8 mouse cellular contexts compared by ENCODE assay signal in genomic region chr9:110624361-110625166, GRCm38 (mm10). TPM values are rescaled to one million over a fixed set of nuclear protein-coding genes. Genes with fewer than 3 reads are reported as not detected.
A peak's percentile ranks its signal among the peaks of the same experiment; 100 is the strongest.
DNase-seq lines count a peak whose midpoint lies in the region; ATAC-seq and TF ChIP-seq lines count a peak whose summit lies in the region.

Nradd (minus strand) TSS chr9:110624452.

- peak within 1 kb of the TSS; percentile 46 for H3K9ac ChIP-seq in CH12.LX (ENCODE audit: insufficient read depth, low read depth)
- H3K9ac ChIP-seq in heart, embryonic 12.5 days, result peak within 1 kb of the TSS; percentile 75
- peak within 1 kb of the TSS; percentile 73 for H3K9ac ChIP-seq in kidney, embryonic 16.5 days (replicated peaks; ENCODE audit: low read length)
- H3K9ac ChIP-seq in limb, embryonic 15.5 days, result peak within 1 kb of the TSS; percentile 47
- H3K9ac ChIP-seq in midbrain, postnatal 0 days (replicated peaks; ENCODE audit: low read length, poor library complexity, severe bottlenecking), result peak within 1 kb of the TSS; percentile 50
- H3K9ac ChIP-seq in stomach, embryonic 14.5 days (replicated peaks; ENCODE audit: low read depth, low read length), result peak within 1 kb of the TSS; percentile 65

- peak within 1 kb of the TSS; percentile 24; the same call in 1 of the 2 replicates for H3K4me2 ChIP-seq in CH12.LX (ENCODE audit: insufficient read depth, low read depth, poor library complexity, severe bottlenecking)
- peak within 1 kb of the TSS; percentile 88 for H3K4me2 ChIP-seq in heart, embryonic 12.5 days
- peak within 1 kb of the TSS; percentile 87 for H3K4me2 ChIP-seq in kidney, embryonic 16.5 days (replicated peaks; ENCODE audit: low read depth, low read length)
- peak within 1 kb of the TSS; percentile 81 for H3K4me2 ChIP-seq in limb, embryonic 15.5 days
- H3K4me2 ChIP-seq in midbrain, postnatal 0 days (ENCODE audit: low read depth, low read length, poor library complexity, severe bottlenecking), result peak within 1 kb of the TSS; percentile 67
- H3K4me2 ChIP-seq in stomach, embryonic 14.5 days (replicated peaks; ENCODE audit: low read depth, low read length), result peak within 1 kb of the TSS; percentile 99

- H3K4me3 ChIP-seq in CH12.LX (replicated peaks in 1 of 3; ENCODE audit: low read depth in 2 of 3, low read length in 2 of 3, poor library complexity in 1 of 3), result peak within 1 kb of the TSS; percentile 54 to 57 (median 56)
- peak within 1 kb of the TSS; percentile 56 for H3K4me3 ChIP-seq in heart, embryonic 12.5 days
- H3K4me3 ChIP-seq in kidney, embryonic 16.5 days (ENCODE audit: low read length), result peak within 1 kb of the TSS; percentile 56
- peak within 1 kb of the TSS; percentile 45 for H3K4me3 ChIP-seq in limb, embryonic 15.5 days
- peak within 1 kb of the TSS; percentile 38 for H3K4me3 ChIP-seq in midbrain, postnatal 0 days (ENCODE audit: low read depth, low read length)
- H3K4me3 ChIP-seq in stomach, embryonic 14.5 days (ENCODE audit: low read depth, low read length), result peak within 1 kb of the TSS; percentile 61

- under 1% methylated on average over 41 of the region's 41 CpGs for WGBS in heart, embryonic 12.5 days
- WGBS in kidney, embryonic 16.5 days, result under 1% methylated on average over 41 of the region's 41 CpGs
- under 1% methylated on average over 41 of the region's 41 CpGs for WGBS in limb, embryonic 15.5 days
- under 1% methylated on average over 41 of the region's 41 CpGs for WGBS in midbrain, postnatal 0 days
- under 1% methylated on average over 41 of the region's 41 CpGs for WGBS in stomach, embryonic 14.5 days

- peaks cover 4 to 23% of the 10 kb centered on the region in 2 experiments; a peak in 2 of 4 replicates for H3K4me1 ChIP-seq in CH12.LX (ENCODE audit: control insufficient read depth in 1 of 2, insufficient read depth in 2 of 2)
- H3K4me1 ChIP-seq in heart, embryonic 12.5 days (replicated peaks), result peaks cover 18% of the 10 kb centered on the region
- peaks cover 21% of the 10 kb centered on the region for H3K4me1 ChIP-seq in kidney, embryonic 16.5 days (ENCODE audit: insufficient read depth, low read length)
- H3K4me1 ChIP-seq in limb, embryonic 15.5 days, result peaks cover 38% of the 10 kb centered on the region
- peaks cover 5% of the 10 kb centered on the region for H3K4me1 ChIP-seq in midbrain, postnatal 0 days (ENCODE audit: insufficient read depth, low read length)
- peaks cover 9% of the 10 kb centered on the region; the same call in 1 of the 2 replicates for H3K4me1 ChIP-seq in stomach, embryonic 14.5 days (ENCODE audit: control insufficient read depth, insufficient read depth, low read length)

- ATAC-seq in heart, embryonic 12.5 days (ENCODE audit: insufficient number of reproducible peaks, low FRiP score), result peak; percentile 93
- ATAC-seq in kidney, embryonic 16.5 days (ENCODE audit: low FRiP score, low TSS enrichment), result peak; percentile 94
- ATAC-seq in limb, embryonic 15.5 days (ENCODE audit: insufficient number of reproducible peaks, low FRiP score, low TSS enrichment, low read depth), result peak; percentile 88
- peak; percentile 93 for ATAC-seq in midbrain, postnatal 0 days (ENCODE audit: low FRiP score)
- peak; percentile 89 for ATAC-seq in stomach, embryonic 14.5 days (ENCODE audit: insufficient number of reproducible peaks, insufficient read depth, low FRiP score, low read depth)

- no peak for TF ChIP-seq CTCF in CH12.LX (conservative IDR thresholded peaks at IDR 0.05 in 1 of 2, IDR thresholded peaks at IDR 0.05 in 1 of 2; ENCODE audit: low read depth in 2 of 2, low read length in 2 of 2)
- no peak for TF ChIP-seq CTCF in midbrain, postnatal 0 days (IDR thresholded peaks at IDR 0.05)

- in situ Hi-C loops in CH12.LX (cut with MboI; ENCODE audit: low pct_ligation_motif_present, low pct_unique_long_range_greater_than_20kb, low sequenced_read_pairs), result loop anchor here (5.0 kb wide), 1 partner anchor 212 kb away; no protein-coding TSS in a partner anchor

- DNase-seq in CH12.LX (ENCODE audit: extremely low read depth), result peak; percentile 93
- DNase-seq in c-Kit-positive CD71-negative TER-119-negative erythroid progenitor cells, embryonic 14.5 days (ENCODE audit: low read depth), result peak; percentile 81
- peak; percentile 73 for DNase-seq in fibroblast of lung, adult 2 months (ENCODE audit: low read depth)
- peak; percentile 94 for DNase-seq in midbrain, postnatal 0 days (ENCODE audit: low spot score)

- no peaks in the 10 kb centered on the region for H3K9me3 ChIP-seq in CH12.LX (replicated peaks; ENCODE audit: low read length)
- no peaks in the 10 kb centered on the region for H3K9me3 ChIP-seq in heart, embryonic 12.5 days (replicated peaks)
- no peaks in the 10 kb centered on the region for H3K9me3 ChIP-seq in kidney, embryonic 16.5 days (ENCODE audit: low read length)
- H3K9me3 ChIP-seq in limb, embryonic 15.5 days, result no peaks in the 10 kb centered on the region
- H3K9me3 ChIP-seq in midbrain, postnatal 0 days (ENCODE audit: low read length), result no peaks in the 10 kb centered on the region
- H3K9me3 ChIP-seq in stomach, embryonic 14.5 days (ENCODE audit: control insufficient read depth, low read depth, low read length), result no peaks in the 10 kb centered on the region

- peak within 1 kb of the TSS; percentile 43; the same call in 1 of the 2 replicates for H3K27ac ChIP-seq in CH12.LX (ENCODE audit: insufficient read depth, low read depth)
- H3K27ac ChIP-seq in heart, embryonic 12.5 days (ENCODE audit: poor library complexity, severe bottlenecking), result peak within 1 kb of the TSS; percentile 76
- peak within 1 kb of the TSS; percentile 93 for H3K27ac ChIP-seq in kidney, embryonic 16.5 days (ENCODE audit: low read length)
- peak within 1 kb of the TSS; percentile 87 for H3K27ac ChIP-seq in limb, embryonic 15.5 days
- peak within 1 kb of the TSS; percentile 74 for H3K27ac ChIP-seq in midbrain, postnatal 0 days (ENCODE audit: low read depth, low read length)
- peak within 1 kb of the TSS; percentile 86 for H3K27ac ChIP-seq in stomach, embryonic 14.5 days (ENCODE audit: low read length)

- 0 out of 2 replicates have a peak, but pooled peaks have one; percentile 16 for TF ChIP-seq EP300 in CH12.LX (IDR thresholded peaks at IDR 0.05; ENCODE audit: low read length)

- no peaks in the 10 kb centered on the region for H3K79me2 ChIP-seq in CH12.LX (replicated peaks; ENCODE audit: control insufficient read depth, extremely low read depth, insufficient read depth, poor library complexity, severe bottlenecking)

- H3K36me3 ChIP-seq in CH12.LX (replicated peaks in 1 of 2; ENCODE audit: control insufficient read depth in 1 of 2, insufficient read depth in 1 of 2, low read length in 1 of 2), result peaks cover 65 to 83% of the 10 kb centered on the region in 2 experiments
- H3K36me3 ChIP-seq in heart, embryonic 12.5 days, result peaks cover 31% of the 10 kb centered on the region
- peaks cover 26% of the 10 kb centered on the region for H3K36me3 ChIP-seq in kidney, embryonic 16.5 days (ENCODE audit: insufficient read depth, low read length)
- H3K36me3 ChIP-seq in limb, embryonic 15.5 days, result peaks cover 28% of the 10 kb centered on the region
- peaks cover 38% of the 10 kb centered on the region for H3K36me3 ChIP-seq in midbrain, postnatal 0 days (ENCODE audit: insufficient read depth, low read length)
- H3K36me3 ChIP-seq in stomach, embryonic 14.5 days (ENCODE audit: control insufficient read depth, insufficient read depth, low read length), result peaks cover 17% of the 10 kb centered on the region

- dilution Hi-C loops in CH12.LX (cut with MboI; ENCODE audit: extremely low pct_ligation_motif_present, extremely low pct_unique_long_range_greater_than_20kb, low sequenced_read_pairs), result no loop called here

- no peak for TF ChIP-seq RAD21 in CH12.LX (IDR thresholded peaks at IDR 0.05; ENCODE audit: low read depth, low read length)

- H3K27me3 ChIP-seq in CH12.LX (replicated peaks), result no peaks in the 10 kb centered on the region
- peaks cover 13% of the 10 kb centered on the region; the same call in 1 of the 2 replicates for H3K27me3 ChIP-seq in heart, embryonic 12.5 days (replicated peaks)
- no peaks in the 10 kb centered on the region for H3K27me3 ChIP-seq in kidney, embryonic 16.5 days (ENCODE audit: insufficient read depth, low read length)
- H3K27me3 ChIP-seq in limb, embryonic 15.5 days, result no peaks in the 10 kb centered on the region
- no peaks in the 10 kb centered on the region for H3K27me3 ChIP-seq in midbrain, postnatal 0 days (ENCODE audit: insufficient read depth, low read length)
- no peaks in the 10 kb centered on the region for H3K27me3 ChIP-seq in stomach, embryonic 14.5 days (ENCODE audit: control insufficient read depth, insufficient read depth, low read length)

- TF ChIP-seq POLR2A in CH12.LX (IDR thresholded peaks at IDR 0.05; ENCODE audit: low read depth, low read length), result peak; percentile 70

TF ChIP-seq in CH12.LX, 34 proteins besides CTCF, POLR2A, EP300 and RAD21 (continues in another document):
- TF ChIP-seq ZNF384 (IDR thresholded peaks at IDR 0.05; ENCODE audit: low read depth, low read length) (no peak), CHD1 (IDR thresholded peaks at IDR 0.05; ENCODE audit: low read depth, low read length) (no peak; the same call in 1 of the 2 replicates), ETS1 (conservative IDR thresholded peaks at IDR 0.05; ENCODE audit: low read depth, low read length) (no peak), SIN3A (IDR thresholded peaks at IDR 0.05; ENCODE audit: low read length) (peak; percentile 57), IRF4 (IDR thresholded peaks at IDR 0.05; ENCODE audit: low read depth, low read length) (no peak), MEF2A (IDR thresholded peaks at IDR 0.05; ENCODE audit: borderline replicate concordance, low read depth, low read length) (peak; percentile 21; the same call in 1 of the 2 replicates), KAT2A (IDR thresholded peaks at IDR 0.05; ENCODE audit: insufficient replicate concordance, low read length) (0 out of 2 replicates have a peak, but pooled peaks have one; percentile 17), ZMIZ1 (IDR thresholded peaks at IDR 0.05; ENCODE audit: low read depth, low read length) (peak; percentile 47; the same call in 1 of the 2 replicates), CHD2 (IDR thresholded peaks at IDR 0.05; ENCODE audit: low read length) (no peak; the same call in none of the 2 replicates), MXI1 (IDR thresholded peaks at IDR 0.05; ENCODE audit: low read depth, low read length) (peak; percentile 87), E2F4 (IDR thresholded peaks at IDR 0.05; ENCODE audit: insufficient replicate concordance, low read depth, low read length) (no peak)

RNA-seq across cellular contexts. Expression of gene Nradd, which starts in this region (rescaled TPM):
- total RNA-seq in CH12.LX (2012; rRNA removed) (8.9 TPM in 2 replicates), CH12.LX (2014; rRNA removed) (17.7 and 18.4 TPM in 2 replicates)
- polyA plus RNA-seq in CH12.LX (2012; ENCODE audit: insufficient read length, low read depth), result 15.0 and 15.8 TPM in 2 replicates
- 22.9 and 26.0 TPM in 2 replicates for polyA plus RNA-seq in heart, embryonic 12.5 days (2016; fragmentation: Nextera tagmentation; extraction: Ambion mirVana)
- polyA plus RNA-seq in kidney, embryonic 16.5 days (2015; fragmentation: Nextera tagmentation; extraction: Ambion mirVana), result 60.0 and 61.4 TPM in 2 replicates
- 43.5 and 46.4 TPM in 2 replicates for polyA plus RNA-seq in limb, embryonic 15.5 days (2015; fragmentation: Nextera tagmentation; extraction: Ambion mirVana)
- 20.9 and 23.2 TPM in 2 replicates for total RNA-seq in midbrain, postnatal 0 days (2014; rRNA removed)
- polyA plus RNA-seq in midbrain, postnatal 0 days (2015; fragmentation: Nextera tagmentation; extraction: Ambion mirVana), result 17.4 and 20.6 TPM in 2 replicates
- 17.6 and 19.4 TPM in 2 replicates for polyA plus RNA-seq in stomach, embryonic 14.5 days (2014; fragmentation: Nextera tagmentation; extraction: Ambion mirVana)

Comparison
In these comparisons a context has a peak if more than half of its experiments do, and no peak if none do; other contexts are left out.
1. Peak in every context shown above with its lines: DNase-seq, ATAC-seq, H3K4me3 ChIP-seq and H3K27ac ChIP-seq.
2. H3K27ac ChIP-seq: peak in every context shown above with its lines; median percentile 93 in kidney, embryonic 16.5 days; 87 in limb, embryonic 15.5 days; 86 in stomach, embryonic 14.5 days; 76 in heart, embryonic 12.5 days; 74 in midbrain, postnatal 0 days; 43 in CH12.LX.
3. H3K4me2 ChIP-seq: peak in every context shown above with its lines; median percentile 99 in stomach, embryonic 14.5 days; 88 in heart, embryonic 12.5 days; 87 in kidney, embryonic 16.5 days; 81 in limb, embryonic 15.5 days; 67 in midbrain, postnatal 0 days; 24 in CH12.LX.